Mouse (Mus musculus) hindbrain, embryonic 12.5 days (tissue): Measurements from ENCODE around the gene Reln. TPM values are rescaled to one million over a fixed set of nuclear protein-coding genes. Genes with fewer than 3 reads are reported as not detected.

ENCODE experiments used
- ATAC-seq: fragments of 200-750 bp; cut with Nextera tagmentation; 2 replicates; pipeline ENCODE4 v1.8.0; 2017; ENCODE audit warnings: moderate TSS enrichment; ENCODE audit not compliant: low FRiP score
- H3K27ac ChIP-seq: fragments of 300-500 bp; sonication (generic); 2 replicates; pipeline ENCODE4 v1.5.1; 2016; ENCODE audit warnings: mild to moderate bottlenecking
- H3K27me3 ChIP-seq: fragments of 300-500 bp; sonication (generic); 2 replicates; pipeline ENCODE4 v1.6.1; 2016; ENCODE audit warnings: mild to moderate bottlenecking
- H3K36me3 ChIP-seq: fragments of 300-500 bp; sonication (generic); 2 replicates; pipeline ENCODE4 v1.6.1; 2016; ENCODE audit warnings: mild to moderate bottlenecking
- H3K4me1 ChIP-seq: fragments of 300-500 bp; sonication (generic); 2 replicates; pipeline ENCODE4 v1.6.1; 2016
- H3K4me2 ChIP-seq: fragments of 300-500 bp; sonication (generic); replicated peaks from 2 replicates; pipeline ENCODE4 v1.6.1; 2016; ENCODE audit warnings: mild to moderate bottlenecking
- H3K4me3 ChIP-seq: fragments of 300-500 bp; sonication (generic); 2 replicates; pipeline ENCODE4 v1.5.1; 2016; ENCODE audit warnings: mild to moderate bottlenecking
- H3K9ac ChIP-seq: fragments of 300-500 bp; sonication (generic); 2 replicates; pipeline ENCODE4 v1.6.1; 2016; ENCODE audit warnings: mild to moderate bottlenecking, moderate library complexity
- H3K9me3 ChIP-seq: fragments of 300-500 bp; sonication (generic); replicated peaks from 2 replicates; pipeline ENCODE4 v1.6.1; 2016; ENCODE audit warnings: mild to moderate bottlenecking
- WGBS: fragments of 180-500 bp; shearing (Covaris S2); methylation state at CpG from one replicate; pipeline ENCODE4 v1.1.7; 2016; 5-methylcytosine and 5-hydroxymethylcytosine counted together
- polyA plus RNA-seq: library from polyadenylated mRNA; unstranded; fragments of >200 nt; fragmentation: Nextera tagmentation; extraction: Ambion mirVana; gene quantifications from 2 replicates; pipeline ENCODE4 v1.2.1, GENCODE M21; 2016

The Reln gene
- polyA plus RNA-seq, 1 experiment from 2014 or later: 12.9 TPM

GRCm38 (mm10) chr5:22330802-22331201 lies 13.7 kb downstream of the Reln start:
- no peaks in the 10 kb centered on the region for H3K4me1 ChIP-seq
- no peak overlapping the region for H3K4me2 ChIP-seq
- ATAC-seq: no peak
- WGBS: 72% methylated on average over 5 of the region's 5 CpGs
- H3K36me3 ChIP-seq: no peaks in the 10 kb centered on the region
- no peaks in the 10 kb centered on the region for H3K27me3 ChIP-seq
- H3K9me3 ChIP-seq: peaks cover 7% of the 10 kb centered on the region
- H3K27ac ChIP-seq: no peak overlapping the region
- no peak overlapping the region for H3K4me3 ChIP-seq
- no peak overlapping the region for H3K9ac ChIP-seq

GRCm38 (mm10) chr5:22328431-22329359 lies 15.8 kb downstream of the Reln start:
- H3K9ac ChIP-seq: no peak overlapping the region
- no peaks in the 10 kb centered on the region for H3K27me3 ChIP-seq
- 88% methylated on average over 8 of the region's 8 CpGs for WGBS
- no peak overlapping the region for H3K4me3 ChIP-seq
- H3K27ac ChIP-seq: no peak overlapping the region
- H3K4me1 ChIP-seq: no peaks in the 10 kb centered on the region
- H3K36me3 ChIP-seq: no peaks in the 10 kb centered on the region
- peaks cover 5% of the 10 kb centered on the region for H3K9me3 ChIP-seq
- H3K4me2 ChIP-seq: no peak overlapping the region
- no peak for ATAC-seq

GRCm38 (mm10) chr5:22327170-22327569 lies 17.3 kb downstream of the Reln start:
- WGBS: 84% methylated on average over 3 of the region's 3 CpGs
- Histone ChIP-seq H3K9me3 (no peaks in the 10 kb centered on the region), H3K36me3 (no peaks in the 10 kb centered on the region), H3K4me2 (no peak overlapping the region), H3K4me1 (no peaks in the 10 kb centered on the region), H3K27me3 (no peaks in the 10 kb centered on the region), H3K4me3 (no peak overlapping the region), H3K27ac (no peak overlapping the region), H3K9ac (no peak overlapping the region)
- ATAC-seq: no peak

- 89% methylated on average over 1 of the region's 1 CpGs for WGBS
- Histone ChIP-seq H3K4me3 (no peak overlapping the region), H3K4me1 (no peaks in the 10 kb centered on the region), H3K4me2 (no peak overlapping the region), H3K9me3 (no peaks in the 10 kb centered on the region), H3K36me3 (no peaks in the 10 kb centered on the region), H3K9ac (no peak overlapping the region), H3K27ac (no peak overlapping the region), H3K27me3 (no peaks in the 10 kb centered on the region)
- no peak for ATAC-seq
Observed at GRCm38 (mm10) chr5:22323801-22324200, 20.7 kb downstream of the Reln start.

- no peaks in the 10 kb centered on the region for H3K36me3 ChIP-seq
- no peak overlapping the region for H3K4me3 ChIP-seq
- no peak overlapping the region for H3K9ac ChIP-seq
- WGBS: 94% methylated on average over 1 of the region's 1 CpGs
- H3K4me2 ChIP-seq: no peak overlapping the region
- H3K27ac ChIP-seq: no peak overlapping the region
- no peaks in the 10 kb centered on the region for H3K4me1 ChIP-seq
- no peaks in the 10 kb centered on the region for H3K27me3 ChIP-seq
- ATAC-seq: no peak
- H3K9me3 ChIP-seq: no peaks in the 10 kb centered on the region
Observed at GRCm38 (mm10) chr5:22317807-22318206, 26.7 kb downstream of the Reln start.

GRCm38 (mm10) chr5:22316471-22316870 lies 28.0 kb downstream of the Reln start:
- 95% methylated on average over 7 of the region's 7 CpGs for WGBS

GRCm38 (mm10) chr5:22315990-22316389 lies 28.5 kb downstream of the Reln start:
- Histone ChIP-seq H3K9ac (no peak overlapping the region), H3K36me3 (no peaks in the 10 kb centered on the region), H3K4me3 (no peak overlapping the region), H3K4me1 (no peaks in the 10 kb centered on the region), H3K27ac (no peak overlapping the region), H3K4me2 (no peak overlapping the region), H3K27me3 (no peaks in the 10 kb centered on the region), H3K9me3 (no peaks in the 10 kb centered on the region)
- whole genome bisulfite sequencing: 85% methylated on average over 2 of the region's 2 CpGs
- no peak for ATAC-seq

More at GRCm38 (mm10) chr5:22316471-22316870, 28.0 kb downstream of the Reln start:
- H3K4me1 ChIP-seq: no peaks in the 10 kb centered on the region
- no peaks in the 10 kb centered on the region for H3K36me3 ChIP-seq
- no peaks in the 10 kb centered on the region for H3K9me3 ChIP-seq
- H3K27ac ChIP-seq: no peak overlapping the region
- no peak overlapping the region for H3K9ac ChIP-seq
- no peak overlapping the region for H3K4me2 ChIP-seq
- H3K27me3 ChIP-seq: no peaks in the 10 kb centered on the region
- ATAC-seq: no peak
- no peak overlapping the region for H3K4me3 ChIP-seq

GRCm38 (mm10) chr5:22312995-22313394 lies 31.5 kb downstream of the Reln start:
- no peaks in the 10 kb centered on the region for H3K36me3 ChIP-seq
- no peak overlapping the region for H3K4me2 ChIP-seq
- H3K9me3 ChIP-seq: no peaks in the 10 kb centered on the region
- no peak overlapping the region for H3K4me3 ChIP-seq
- H3K27ac ChIP-seq: no peak overlapping the region
- no peaks in the 10 kb centered on the region for H3K27me3 ChIP-seq
- H3K9ac ChIP-seq: no peak overlapping the region
- 84% methylated on average over 10 of the region's 10 CpGs for WGBS
- H3K4me1 ChIP-seq: no peaks in the 10 kb centered on the region
- ATAC-seq: no peak

GRCm38 (mm10) chr5:22311046-22311445 lies 33.5 kb downstream of the Reln start:
- 90% methylated on average over 4 of the region's 4 CpGs for WGBS
- Histone ChIP-seq H3K27me3 (no peaks in the 10 kb centered on the region), H3K9me3 (no peaks in the 10 kb centered on the region), H3K4me2 (no peak overlapping the region), H3K9ac (no peak overlapping the region), H3K4me1 (no peaks in the 10 kb centered on the region), H3K27ac (no peak overlapping the region), H3K4me3 (no peak overlapping the region), H3K36me3 (no peaks in the 10 kb centered on the region)
- no peak for ATAC-seq

- no peak for ATAC-seq
- Histone ChIP-seq H3K4me3 (no peak overlapping the region), H3K36me3 (no peaks in the 10 kb centered on the region), H3K27ac (no peak overlapping the region), H3K9me3 (no peaks in the 10 kb centered on the region), H3K4me2 (no peak overlapping the region), H3K9ac (no peak overlapping the region), H3K4me1 (no peaks in the 10 kb centered on the region), H3K27me3 (no peaks in the 10 kb centered on the region)
- WGBS: 27% methylated on average over 2 of the region's 2 CpGs
Observed at GRCm38 (mm10) chr5:22309001-22309400, 35.5 kb downstream of the Reln start.

- no peak overlapping the region for H3K4me3 ChIP-seq
- H3K9me3 ChIP-seq: no peaks in the 10 kb centered on the region
- no peaks in the 10 kb centered on the region for H3K36me3 ChIP-seq
- peaks cover 3% of the 10 kb centered on the region; the same call in 1 of the 2 replicates for H3K4me1 ChIP-seq
- no peaks in the 10 kb centered on the region for H3K27me3 ChIP-seq
- no peak overlapping the region for H3K9ac ChIP-seq
- ATAC-seq: no peak
- no peak overlapping the region for H3K27ac ChIP-seq
- WGBS: 84% methylated on average over 4 of the region's 4 CpGs
- no peak overlapping the region for H3K4me2 ChIP-seq
Observed at GRCm38 (mm10) chr5:22307853-22308252, 36.6 kb downstream of the Reln start.

GRCm38 (mm10) chr5:22307072-22307471 lies 37.4 kb downstream of the Reln start:
- H3K9me3 ChIP-seq: no peaks in the 10 kb centered on the region
- no peak overlapping the region for H3K27ac ChIP-seq
- H3K4me2 ChIP-seq: no peak overlapping the region
- no peaks in the 10 kb centered on the region for H3K27me3 ChIP-seq
- 67% methylated on average over 3 of the region's 3 CpGs for WGBS
- peaks cover 3% of the 10 kb centered on the region; the same call in 1 of the 2 replicates for H3K4me1 ChIP-seq
- no peak overlapping the region for H3K4me3 ChIP-seq
- ATAC-seq: no peak
- H3K36me3 ChIP-seq: no peaks in the 10 kb centered on the region
- no peak overlapping the region for H3K9ac ChIP-seq

GRCm38 (mm10) chr5:22303709-22304108 lies 40.8 kb downstream of the Reln start:
- no peak overlapping the region for H3K9ac ChIP-seq
- no peak overlapping the region for H3K4me3 ChIP-seq
- WGBS: 19% methylated on average over 1 of the region's 1 CpGs
- H3K27ac ChIP-seq: no peak overlapping the region
- H3K36me3 ChIP-seq: no peaks in the 10 kb centered on the region
- no peak overlapping the region for H3K4me2 ChIP-seq
- no peak for ATAC-seq
- H3K4me1 ChIP-seq: peaks cover 3% of the 10 kb centered on the region; the same call in 1 of the 2 replicates
- no peaks in the 10 kb centered on the region for H3K9me3 ChIP-seq
- H3K27me3 ChIP-seq: no peaks in the 10 kb centered on the region
